Mouse (Mus musculus): Measurements from ENCODE around the gene 4930522H14Rik.
A peak's percentile ranks its signal among the peaks of the same experiment; 100 is the strongest.

4930522H14Rik gene

DNA sequence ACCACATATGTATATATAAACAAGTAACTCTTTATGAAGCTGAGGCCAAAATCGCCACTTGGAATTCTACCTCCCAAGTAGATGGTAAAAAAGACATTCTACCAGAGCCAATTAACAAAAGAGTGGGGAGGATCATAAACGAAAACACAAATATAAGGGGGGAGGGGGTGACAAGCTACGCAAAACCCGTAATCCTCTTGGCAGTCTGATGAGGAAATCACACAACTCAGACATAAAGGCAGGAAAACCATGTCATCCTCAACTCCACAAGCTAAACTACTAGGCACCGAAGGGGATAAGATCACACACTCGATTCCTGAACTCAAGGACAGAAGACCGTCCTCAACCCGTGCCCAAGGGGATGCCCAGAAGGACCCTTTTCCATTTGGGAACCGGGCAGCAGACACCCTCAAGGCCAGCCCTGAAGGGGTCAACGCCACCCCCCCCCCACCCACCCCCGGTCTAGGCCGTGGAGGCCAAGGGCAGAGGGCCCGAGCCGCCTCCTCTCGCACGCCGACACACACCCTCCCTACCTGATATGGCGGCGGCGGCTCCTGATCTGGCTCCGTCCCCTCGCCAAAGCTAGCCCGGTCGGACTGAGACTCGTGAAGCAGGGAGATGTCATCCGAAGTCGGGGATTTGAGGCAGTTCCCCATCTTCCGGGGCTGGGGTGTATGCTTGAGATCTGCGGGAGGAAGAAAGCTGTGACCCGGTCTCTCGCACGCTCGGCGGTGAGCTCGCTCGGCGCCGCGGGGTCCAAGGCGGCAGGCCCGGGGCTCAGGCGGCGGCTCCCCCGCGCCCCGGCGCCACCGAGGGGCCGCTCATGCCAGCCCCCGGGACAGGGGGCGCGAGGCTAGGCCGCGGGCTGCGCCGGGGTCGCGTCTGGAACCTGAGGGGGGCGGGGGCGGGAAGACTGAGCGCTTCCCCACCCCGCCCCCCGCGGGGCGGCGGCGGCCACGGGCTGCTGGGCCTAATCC is 55.2 kb downstream of the 4930522H14Rik start:
- DNase-seq (ENCODE audit: low spot score) = peak; percentile 77

DNA sequence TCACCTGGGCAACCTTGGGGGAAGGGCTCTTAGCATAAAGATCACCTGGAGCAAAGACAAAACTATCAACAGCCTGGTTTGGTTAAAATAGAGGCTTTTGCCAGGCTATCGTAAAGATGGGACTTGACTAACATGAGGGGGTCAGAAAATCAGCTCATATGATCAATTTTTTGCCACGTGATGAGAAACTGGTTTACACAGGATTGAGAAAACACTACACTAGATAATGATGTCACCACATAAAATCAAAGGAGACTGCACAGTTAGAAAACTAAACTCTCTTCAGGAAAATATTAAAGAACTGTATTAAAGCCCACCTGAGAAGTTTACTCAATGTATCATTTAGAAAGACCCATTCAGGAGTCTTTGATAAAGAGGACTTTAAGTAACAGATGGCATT is 56.0 kb downstream of the 4930522H14Rik start:
- no peak for DNase-seq (ENCODE audit: low spot score)

DNA sequence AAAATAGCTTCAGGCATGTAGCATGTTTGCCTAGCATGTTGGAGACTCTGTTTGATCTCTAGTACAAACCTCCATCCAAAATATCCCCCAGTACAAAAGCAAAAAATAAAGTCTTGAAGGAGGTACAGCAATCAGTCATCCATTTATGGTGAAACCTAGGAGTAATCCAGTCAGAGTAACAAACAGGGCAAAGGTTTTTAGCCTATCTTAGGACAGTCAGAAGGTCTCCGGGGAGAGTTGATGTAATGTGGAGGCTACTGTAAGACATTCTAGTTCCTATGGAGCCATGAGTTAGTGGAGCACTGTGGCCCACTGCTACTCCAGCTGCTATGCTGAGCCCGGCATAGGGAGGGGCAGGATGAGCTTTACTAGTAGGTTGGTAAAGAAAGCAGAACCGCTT is 58.5 kb downstream of the 4930522H14Rik start:
- no peak for DNase-seq (ENCODE audit: low spot score)

GRCm38 (mm10) chr4:109471606-109472005 is 59.5 kb downstream of the 4930522H14Rik start:
- no peak for DNase-seq (ENCODE audit: low spot score)

DNA sequence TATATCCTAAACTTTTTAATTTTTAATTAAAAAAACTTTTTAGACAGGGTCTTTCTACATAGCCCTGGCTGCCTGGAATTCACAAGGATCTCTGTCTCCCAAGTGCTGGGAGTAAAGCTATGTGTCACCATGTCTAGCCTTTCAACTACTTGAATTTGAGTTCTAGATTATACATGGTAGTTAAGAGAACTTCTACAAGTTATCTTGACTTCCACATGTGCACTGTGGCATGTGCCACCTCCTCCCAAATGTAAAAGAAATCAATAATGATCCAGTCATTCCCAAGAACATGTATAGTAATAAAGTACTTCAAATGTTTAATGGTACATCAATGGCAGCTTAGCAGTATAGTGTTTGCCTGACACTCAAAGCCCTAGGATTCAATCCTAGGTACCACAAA is 63.4 kb downstream of the 4930522H14Rik start:
- no peak for DNase-seq (ENCODE audit: low spot score)

DNA sequence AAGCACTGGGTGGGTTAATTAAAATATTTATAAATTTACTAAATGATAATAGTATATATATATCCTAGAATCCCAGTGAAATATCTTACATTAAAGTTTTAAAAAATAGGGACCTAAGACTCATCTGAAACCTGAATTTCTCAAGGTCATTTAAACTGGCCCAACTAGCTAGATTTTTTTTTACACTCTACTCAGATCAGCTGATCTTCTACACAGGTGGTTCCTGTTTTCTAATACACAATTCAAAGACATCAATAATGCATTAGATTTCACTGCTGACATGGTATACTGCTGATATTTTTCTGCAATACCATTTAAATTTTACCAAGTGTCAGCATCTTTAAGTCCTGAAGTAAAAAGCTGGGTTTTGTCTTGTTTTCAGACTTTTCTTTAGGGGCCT is 67.2 kb downstream of the 4930522H14Rik start:
- no peak for DNase-seq (ENCODE audit: low spot score)

DNA sequence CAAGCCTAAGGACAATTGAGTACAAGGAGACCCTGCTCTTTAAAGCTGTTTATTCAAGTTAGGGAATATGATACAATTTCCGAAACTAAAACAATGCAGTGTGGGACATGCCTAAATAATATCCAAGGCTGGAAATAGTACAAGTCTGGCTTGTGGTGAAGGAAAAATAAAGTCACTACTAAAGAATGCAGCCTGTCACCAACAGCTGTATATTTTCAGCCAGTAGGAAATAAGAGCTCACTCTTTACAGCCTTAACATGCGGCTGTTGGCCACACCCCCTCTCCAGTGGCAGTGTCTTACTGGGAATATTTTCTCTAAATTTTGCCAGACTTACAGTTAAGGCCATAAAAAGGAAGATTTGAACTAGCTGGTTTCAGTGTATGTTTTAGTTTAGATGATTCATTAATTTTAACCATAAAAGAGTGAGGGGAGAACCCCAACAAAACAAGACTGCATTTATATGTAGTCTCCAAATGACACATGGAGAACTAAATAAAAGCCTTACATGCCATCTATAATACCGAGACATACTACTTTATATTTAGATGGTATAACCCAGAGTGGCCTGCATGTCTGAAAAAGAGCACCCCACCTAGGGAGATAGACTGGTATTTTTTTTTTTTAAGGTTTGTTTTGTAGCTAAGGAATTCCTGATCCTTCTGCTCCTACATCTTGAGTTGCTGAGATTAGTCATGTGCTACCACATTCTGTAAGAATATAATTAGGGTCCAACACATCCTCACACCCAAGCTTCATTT is 70.5 kb downstream of the 4930522H14Rik start:
- DNase-seq (ENCODE audit: low spot score) = no peak

DNA sequence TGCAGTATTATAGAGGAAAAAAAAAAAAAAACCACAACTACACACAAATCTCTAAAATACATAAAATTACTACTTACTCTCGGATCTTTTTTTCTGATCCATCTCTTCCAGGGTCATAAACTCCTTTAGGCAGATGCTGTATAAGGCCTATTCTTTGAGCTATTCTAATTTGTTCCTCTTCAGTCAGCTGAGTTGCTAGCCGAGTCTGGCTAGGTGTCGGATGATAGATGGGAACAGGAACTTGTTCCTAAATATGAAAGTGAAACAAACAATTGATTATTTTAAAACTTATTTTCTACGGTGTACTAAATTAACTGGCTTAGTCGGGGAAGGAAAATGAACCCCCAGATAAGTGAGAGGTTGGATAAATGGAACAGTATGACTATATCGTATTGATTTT is 74.3 kb downstream of the 4930522H14Rik start:
- no peak for DNase-seq (ENCODE audit: low spot score)

All from testis, postnatal 14 days (tissue).